Mouse (Mus musculus) megakaryocyte, embryonic 14.5 days (primary cell): Measurements from ENCODE around the gene 1700025G04Rik. TPM values are rescaled to one million over a fixed set of nuclear protein-coding genes. Genes with fewer than 3 reads are reported as not detected.

ENCODE experiments used
- H3K27me3 ChIP-seq: replicated peaks from 2 replicates; pipeline ENCODE3; 2012; ENCODE audit warnings: inconsistent platforms
- H3K36me3 ChIP-seq: replicated peaks from 2 replicates; pipeline ENCODE3; 2012; ENCODE audit warnings: low read length, inconsistent platforms, mixed read lengths
- H3K4me1 ChIP-seq: 2 replicates; pipeline ENCODE4 v1.6.1; 2012; ENCODE audit warnings: inconsistent platforms
- H3K4me3 ChIP-seq: replicated peaks from 2 replicates; pipeline ENCODE3; 2012; ENCODE audit warnings: moderate library complexity, mild to moderate bottlenecking, inconsistent platforms
- H3K9me3 ChIP-seq: 2 replicates; pipeline ENCODE4 v1.6.1; 2012; ENCODE audit warnings: inconsistent platforms
- FLI1 ChIP-seq: IDR thresholded peaks from 2 replicates; pipeline ENCODE4 v1.6.1; 2012; ENCODE audit warnings: low read length, inconsistent platforms, mixed read lengths
- GATA1 ChIP-seq: IDR thresholded peaks from 3 replicates; pipeline ENCODE4 v1.6.1; 2012; ENCODE audit warnings: mixed read lengths, low read length, inconsistent platforms, borderline replicate concordance
- polyA plus RNA-seq: library from polyadenylated mRNA; stranded (reverse); fragments of >175 nt; gene quantifications from 2 replicates; pipeline ENCODE4 v1.2.3, GENCODE M21; 2012; ENCODE audit warnings: low replicate concordance; ENCODE audit not compliant: insufficient read depth

1700025G04Rik gene
- polyA plus RNA-seq, 1 experiment: 1.1 TPM

DNA sequence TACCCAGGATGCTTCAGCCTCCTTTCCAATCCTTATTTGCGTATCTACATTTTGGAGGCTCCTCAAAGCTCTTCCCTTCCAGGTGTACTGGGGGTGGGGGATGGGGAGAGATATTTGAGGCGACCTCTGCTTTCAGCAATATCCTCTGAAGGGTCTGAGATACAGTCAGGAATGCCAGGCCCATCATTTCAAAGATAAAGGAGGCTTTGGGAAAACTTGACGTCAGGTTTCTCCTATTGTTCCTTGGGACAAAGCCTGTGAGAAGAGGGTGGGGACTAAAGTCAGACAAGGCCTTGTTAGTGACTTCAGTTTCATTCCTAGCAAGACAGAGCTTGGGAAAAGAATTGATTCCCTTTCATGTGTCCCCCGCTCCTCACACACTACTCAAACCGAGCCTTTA lies 209.2 kb downstream of the 1700025G04Rik start:
- Histone ChIP-seq H3K36me3 (no peaks in the 10 kb centered on the region), H3K27me3 (peaks cover 28% of the 10 kb centered on the region), H3K4me3 (no peak overlapping the region), H3K4me1 (peaks cover 4% of the 10 kb centered on the region; the same call in 1 of the 2 replicates), H3K9me3 (no peaks in the 10 kb centered on the region)
- TF ChIP-seq FLI1 (no peak), GATA1 (no peak)

DNA sequence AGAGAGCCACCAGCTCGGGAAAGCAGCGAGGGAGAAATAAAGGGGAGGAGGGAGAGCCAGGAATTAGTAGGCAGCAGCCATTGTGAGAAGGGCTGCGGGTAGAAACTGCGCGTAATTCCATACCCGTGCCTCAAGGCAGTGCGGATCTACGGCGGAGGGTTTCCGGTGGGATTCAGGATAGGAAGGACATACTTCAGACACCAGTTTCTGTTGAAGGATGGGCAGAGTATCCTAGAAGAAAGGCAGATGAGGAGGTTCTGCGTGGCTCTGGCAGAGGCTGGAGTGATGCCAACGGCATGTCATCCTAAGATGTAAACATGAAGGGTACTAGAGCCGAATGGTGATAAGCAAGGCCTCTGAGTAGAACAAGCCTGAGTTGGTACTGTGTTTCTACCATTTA lies 210.0 kb downstream of the 1700025G04Rik start:
- Histone ChIP-seq H3K4me3 (no peak overlapping the region), H3K9me3 (no peaks in the 10 kb centered on the region), H3K4me1 (peaks cover 4% of the 10 kb centered on the region; the same call in 1 of the 2 replicates), H3K27me3 (peaks cover 25% of the 10 kb centered on the region), H3K36me3 (no peaks in the 10 kb centered on the region)
- TF ChIP-seq GATA1: no peak
- no peak for TF ChIP-seq FLI1

DNA sequence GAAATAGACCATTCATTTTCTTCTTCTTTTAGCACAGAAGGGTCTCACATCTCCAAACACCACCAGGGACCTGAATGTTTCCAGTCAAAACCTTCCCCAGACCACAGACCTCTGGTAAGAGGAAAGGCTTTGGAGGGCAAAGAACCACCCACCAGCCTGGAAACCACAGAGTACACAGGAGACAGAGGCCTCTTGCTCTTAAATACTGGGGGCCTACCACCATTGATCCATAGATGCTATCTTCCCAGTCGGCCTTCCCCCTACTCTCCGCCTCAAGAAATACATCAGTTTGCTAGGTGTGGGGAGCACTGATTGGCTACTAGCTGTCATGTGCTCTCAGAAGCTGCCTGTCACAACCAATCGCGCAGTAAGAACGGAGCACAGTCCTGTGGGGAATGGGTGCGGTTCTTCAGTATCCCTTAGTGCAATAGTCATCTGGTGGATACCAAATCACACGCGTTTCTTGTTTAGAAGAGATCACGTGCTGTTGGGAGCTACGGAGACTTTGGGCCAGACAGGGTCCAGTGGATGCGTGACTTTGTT lies 210.5 kb downstream of the 1700025G04Rik start:
- Histone ChIP-seq H3K27me3 (peaks cover 25% of the 10 kb centered on the region), H3K36me3 (no peaks in the 10 kb centered on the region), H3K9me3 (no peaks in the 10 kb centered on the region), H3K4me3 (no peak overlapping the region), H3K4me1 (peaks cover 4% of the 10 kb centered on the region; the same call in 1 of the 2 replicates)
- TF ChIP-seq FLI1: no peak
- TF ChIP-seq GATA1: no peak

DNA sequence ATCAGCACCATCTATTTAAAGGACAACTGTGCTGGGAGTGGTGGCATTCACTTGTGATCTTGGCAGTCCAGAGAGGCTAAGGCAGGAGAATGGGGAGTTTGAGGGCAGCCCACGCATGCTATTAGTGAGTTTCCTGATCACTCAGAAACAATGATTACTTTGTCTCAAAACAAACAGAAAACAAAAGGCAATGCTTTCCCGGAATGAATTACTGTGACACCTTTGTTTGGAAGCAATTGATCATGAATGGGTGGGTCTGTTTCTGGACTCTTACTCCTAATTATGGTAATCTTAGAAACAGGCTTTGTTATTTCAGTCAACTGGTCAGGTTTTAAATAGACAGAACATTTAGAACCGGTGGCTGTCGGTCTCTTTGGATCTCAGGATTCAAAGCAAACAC lies 211.5 kb downstream of the 1700025G04Rik start:
- no peaks in the 10 kb centered on the region for H3K9me3 ChIP-seq
- no peak overlapping the region for H3K4me3 ChIP-seq
- H3K4me1 ChIP-seq: peaks cover 4% of the 10 kb centered on the region; the same call in 1 of the 2 replicates
- TF ChIP-seq GATA1 (no peak), FLI1 (no peak)
- no peaks in the 10 kb centered on the region for H3K36me3 ChIP-seq
- peaks cover 23% of the 10 kb centered on the region for H3K27me3 ChIP-seq

DNA sequence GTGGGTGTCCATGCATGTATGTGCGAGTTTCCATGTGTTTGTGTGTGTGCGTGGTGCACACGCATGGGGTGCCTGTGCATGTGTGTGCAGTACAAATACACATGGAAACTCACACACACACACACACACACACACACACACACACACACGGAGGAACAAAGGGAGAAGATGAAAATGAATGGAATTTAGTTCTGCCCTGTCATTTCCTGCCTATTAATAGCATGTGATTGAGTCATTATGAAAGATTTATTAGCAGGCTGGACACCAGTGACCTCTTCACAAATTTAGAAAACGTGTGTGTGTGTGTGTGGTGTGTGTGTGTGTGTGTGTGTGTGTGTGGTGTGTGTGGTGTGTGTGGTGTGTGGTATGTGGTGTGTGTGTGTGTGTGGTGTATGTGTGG lies 217.0 kb downstream of the 1700025G04Rik start:
- Histone ChIP-seq H3K4me1 (peaks cover 7% of the 10 kb centered on the region), H3K9me3 (no peaks in the 10 kb centered on the region), H3K27me3 (peaks cover 3% of the 10 kb centered on the region), H3K36me3 (no peaks in the 10 kb centered on the region), H3K4me3 (peak overlapping the region; percentile 70)
- no peak for TF ChIP-seq FLI1
- TF ChIP-seq GATA1: no peak

DNA sequence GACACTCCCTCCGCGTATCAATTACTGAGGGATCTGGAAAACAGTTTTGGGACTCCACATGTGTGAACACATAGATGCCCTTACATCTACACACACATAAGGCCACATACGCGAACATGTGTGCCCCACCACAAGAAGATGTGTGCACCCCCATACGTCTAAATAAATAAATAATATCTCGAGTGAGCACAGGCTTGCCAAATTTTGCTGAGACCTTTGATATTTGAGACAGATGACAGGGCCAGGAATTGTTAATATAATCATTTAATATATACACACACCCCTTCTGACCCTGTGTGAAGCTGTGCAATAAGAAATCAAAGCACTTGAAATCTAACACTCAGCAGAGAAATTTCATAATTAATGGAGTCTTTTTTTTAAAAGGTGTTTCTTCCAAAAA lies 225.6 kb downstream of the 1700025G04Rik start:
- TF ChIP-seq FLI1 (no peak), GATA1 (no peak)
- peaks cover 11% of the 10 kb centered on the region for H3K27me3 ChIP-seq

DNA sequence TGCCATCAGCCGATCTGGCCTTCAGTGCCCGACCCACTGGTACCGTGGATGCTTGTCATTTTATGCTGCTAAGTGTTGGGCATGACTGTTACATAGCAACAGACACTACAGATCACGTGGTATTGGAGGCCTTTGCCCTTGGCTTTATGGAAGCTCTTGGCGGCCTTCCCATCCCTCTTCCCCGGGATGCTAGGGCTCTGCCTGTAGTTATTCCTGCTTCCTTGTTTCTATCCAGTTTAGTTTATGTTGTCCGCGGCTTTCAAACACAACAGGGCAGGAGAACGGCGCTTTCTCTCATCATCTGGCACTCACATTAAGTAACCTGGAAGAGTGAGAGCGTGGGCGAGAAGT lies 226.2 kb downstream of the 1700025G04Rik start:
- H3K4me3 ChIP-seq: no peak overlapping the region
- H3K9me3 ChIP-seq: no peaks in the 10 kb centered on the region
- H3K27me3 ChIP-seq: peaks cover 11% of the 10 kb centered on the region
- no peaks in the 10 kb centered on the region for H3K36me3 ChIP-seq
- TF ChIP-seq FLI1 (no peak), GATA1 (no peak)
- H3K4me1 ChIP-seq: peaks cover 3% of the 10 kb centered on the region; the same call in 1 of the 2 replicates

More for the DNA sequence above, 225.6 kb downstream of the 1700025G04Rik start:
- Histone ChIP-seq H3K4me1 (peaks cover 3% of the 10 kb centered on the region; the same call in 1 of the 2 replicates), H3K36me3 (no peaks in the 10 kb centered on the region), H3K4me3 (no peak overlapping the region), H3K9me3 (no peaks in the 10 kb centered on the region)

DNA sequence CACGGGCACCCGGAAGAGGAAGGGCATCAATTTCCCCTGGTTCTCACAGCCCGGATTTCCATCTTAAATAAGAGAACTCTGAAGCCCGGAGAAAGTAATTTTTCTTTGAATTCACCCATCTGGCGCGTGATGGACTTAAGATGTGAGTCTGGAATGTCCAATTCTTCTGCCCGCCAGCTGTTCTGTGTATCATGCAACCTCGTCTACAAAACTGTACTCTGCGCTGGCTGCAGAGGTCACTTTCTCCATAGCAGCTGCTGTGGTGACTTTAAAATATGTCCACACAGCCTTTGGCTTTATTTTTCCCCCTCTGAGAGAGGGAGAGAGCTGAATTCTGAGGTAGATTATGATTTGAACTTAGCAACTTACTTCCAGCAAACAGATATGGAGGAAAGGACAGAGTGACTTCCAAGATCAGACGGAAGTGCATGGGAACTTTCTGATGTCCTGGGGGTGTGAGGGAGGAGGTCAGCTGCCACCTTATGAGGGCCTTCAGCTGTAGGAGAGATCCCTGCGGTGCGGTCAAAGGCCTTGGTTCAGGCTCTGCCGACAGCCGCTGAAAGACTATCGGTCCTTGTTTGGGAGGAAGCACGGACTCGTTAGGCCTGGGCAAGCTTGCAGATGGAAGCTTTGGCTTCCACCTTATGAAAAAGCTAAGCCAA lies 226.7 kb downstream of the 1700025G04Rik start:
- no peak overlapping the region for H3K4me3 ChIP-seq
- H3K36me3 ChIP-seq: no peaks in the 10 kb centered on the region
- TF ChIP-seq FLI1 (no peak), GATA1 (no peak)
- no peaks in the 10 kb centered on the region for H3K9me3 ChIP-seq
- H3K4me1 ChIP-seq: peaks cover 3% of the 10 kb centered on the region; the same call in 1 of the 2 replicates
- peaks cover 11% of the 10 kb centered on the region for H3K27me3 ChIP-seq

DNA sequence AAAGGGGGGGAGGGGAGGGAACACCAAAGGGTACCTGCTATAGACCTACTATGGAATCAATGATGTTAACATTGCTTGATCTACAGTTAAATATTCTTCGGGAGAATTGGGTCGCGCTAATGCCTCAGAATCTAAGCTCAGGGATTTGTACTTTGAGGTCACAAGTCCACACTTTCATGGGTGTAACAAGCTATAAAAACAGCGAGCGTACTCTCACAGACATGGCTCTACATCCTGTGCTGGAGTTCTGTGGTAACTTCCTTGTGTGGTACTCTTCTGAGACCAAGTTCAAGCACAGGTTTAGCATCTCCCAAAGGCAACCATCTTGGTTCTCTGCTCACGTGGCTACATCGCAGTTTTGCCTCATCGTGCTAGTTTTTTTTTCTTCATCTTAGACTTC lies 227.8 kb downstream of the 1700025G04Rik start:
- Histone ChIP-seq H3K9me3 (no peaks in the 10 kb centered on the region), H3K36me3 (no peaks in the 10 kb centered on the region), H3K27me3 (peaks cover 11% of the 10 kb centered on the region), H3K4me3 (no peak overlapping the region), H3K4me1 (peaks cover 9% of the 10 kb centered on the region; the same call in 1 of the 2 replicates)
- TF ChIP-seq FLI1: no peak
- TF ChIP-seq GATA1: no peak

DNA sequence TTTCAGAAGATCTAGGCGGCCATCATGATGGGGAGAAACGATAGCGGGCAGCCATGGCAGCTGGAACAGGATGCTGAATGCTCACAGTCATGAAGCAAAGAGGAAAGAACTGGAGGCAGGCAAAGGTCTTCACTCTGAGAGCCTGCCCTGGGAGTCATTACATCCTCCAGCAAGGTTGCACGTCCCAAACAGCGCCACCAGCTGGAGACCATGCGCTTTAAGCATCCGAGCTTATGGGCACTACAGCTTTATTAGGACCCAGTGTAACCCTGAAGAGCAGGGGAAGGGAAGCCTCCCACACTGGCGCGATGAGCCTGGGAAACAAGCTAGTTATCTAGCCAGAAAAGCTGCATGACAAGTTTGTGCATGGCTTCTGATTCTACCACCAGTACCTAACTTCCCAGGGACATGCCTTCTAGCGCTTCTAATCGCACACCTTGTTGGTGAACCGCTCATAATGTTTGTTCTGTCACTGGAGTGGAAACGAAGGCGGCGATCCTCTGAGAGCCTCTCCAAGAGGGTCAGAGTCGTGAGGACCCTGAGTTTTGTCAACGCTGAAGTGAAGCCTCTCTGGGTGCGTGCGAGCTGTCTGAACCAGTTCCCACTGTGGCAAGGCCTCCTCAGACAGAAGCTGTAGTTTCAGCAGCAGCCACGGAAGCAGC lies 228.5 kb downstream of the 1700025G04Rik start:
- Histone ChIP-seq H3K9me3 (no peaks in the 10 kb centered on the region), H3K27me3 (peaks cover 11% of the 10 kb centered on the region), H3K36me3 (no peaks in the 10 kb centered on the region), H3K4me3 (no peak overlapping the region), H3K4me1 (peaks cover 12% of the 10 kb centered on the region; the same call in 1 of the 2 replicates)
- no peak for TF ChIP-seq GATA1
- TF ChIP-seq FLI1: no peak
